Mouse (Mus musculus) retina, postnatal 1 day (tissue): Measurements from ENCODE around the gene Dgkd.
"Not testable (repeated sequence)": the region's sequence is repeated elsewhere in the genome, so short reads cannot be mapped to it uniquely, and the experiment has no call there.

Source experiments
- DNase-seq: peaks from one replicate; pipeline ENCODE4 v3.0.0-alpha.2; 2012

Gene Dgkd

GRCm38 (mm10) chr1:87852892-87853600, at the start of gene Dgkd:
Gene Dgkd, plus strand, starts transcription at chr1:87853287.
- peak; percentile 88 for DNase-seq

DNA sequence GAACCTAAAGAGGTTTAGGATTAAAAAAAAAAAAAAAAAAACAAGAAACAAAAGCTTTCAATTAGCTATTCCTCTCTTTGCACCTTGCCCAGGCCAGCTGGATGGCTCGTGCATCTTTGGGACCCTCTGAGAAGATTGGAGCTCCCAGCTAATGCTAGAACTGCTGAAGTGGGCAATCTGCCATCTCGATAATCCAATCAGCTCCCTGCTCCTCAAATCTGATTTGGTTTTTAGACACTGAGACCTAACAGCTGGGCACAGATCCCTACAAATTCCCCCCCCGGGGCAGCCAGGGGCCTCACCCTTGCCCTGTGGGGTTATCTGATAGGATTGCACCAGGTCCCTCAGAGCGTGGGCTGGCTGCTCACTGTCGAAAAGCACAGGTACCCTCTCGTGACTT, 49.5 kb upstream of the Dgkd start, which contains the start of gene Sag:
Gene Sag (plus strand): TSS at position 105 of the 400 bp plus-strand sequence.
- peak; percentile 92 for DNase-seq

DNA sequence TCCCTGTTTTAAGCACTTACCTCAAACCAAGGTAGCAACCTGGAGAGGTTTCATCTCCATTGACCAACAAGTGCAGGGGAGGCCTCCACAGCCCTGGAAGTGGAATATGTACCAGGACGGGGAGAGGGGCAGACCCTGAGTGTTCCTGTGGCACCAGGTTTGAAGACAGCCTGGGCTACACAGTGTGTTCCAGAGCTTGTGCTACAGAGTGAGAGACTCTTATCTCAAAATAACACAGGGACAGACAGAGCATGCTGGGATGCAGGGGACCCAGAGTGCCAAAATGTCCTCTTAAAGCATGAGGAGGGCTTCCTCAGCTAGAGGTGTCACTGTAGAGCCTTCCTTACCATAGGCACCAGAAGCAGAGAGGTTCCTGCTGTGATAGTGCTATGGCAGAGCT, 45.3 kb upstream of the Dgkd start:
- no peak for DNase-seq

- DNase-seq = no peak
Observed at GRCm38 (mm10) chr1:87811391-87811790, 41.7 kb upstream of the Dgkd start.

- DNase-seq = no peak
Observed at GRCm38 (mm10) chr1:87812061-87812460, 41.0 kb upstream of the Dgkd start.

GRCm38 (mm10) chr1:87813155-87813554, 39.9 kb upstream of the Dgkd start:
- no peak for DNase-seq

GRCm38 (mm10) chr1:87813681-87814080, 39.4 kb upstream of the Dgkd start:
- DNase-seq = no peak

DNA sequence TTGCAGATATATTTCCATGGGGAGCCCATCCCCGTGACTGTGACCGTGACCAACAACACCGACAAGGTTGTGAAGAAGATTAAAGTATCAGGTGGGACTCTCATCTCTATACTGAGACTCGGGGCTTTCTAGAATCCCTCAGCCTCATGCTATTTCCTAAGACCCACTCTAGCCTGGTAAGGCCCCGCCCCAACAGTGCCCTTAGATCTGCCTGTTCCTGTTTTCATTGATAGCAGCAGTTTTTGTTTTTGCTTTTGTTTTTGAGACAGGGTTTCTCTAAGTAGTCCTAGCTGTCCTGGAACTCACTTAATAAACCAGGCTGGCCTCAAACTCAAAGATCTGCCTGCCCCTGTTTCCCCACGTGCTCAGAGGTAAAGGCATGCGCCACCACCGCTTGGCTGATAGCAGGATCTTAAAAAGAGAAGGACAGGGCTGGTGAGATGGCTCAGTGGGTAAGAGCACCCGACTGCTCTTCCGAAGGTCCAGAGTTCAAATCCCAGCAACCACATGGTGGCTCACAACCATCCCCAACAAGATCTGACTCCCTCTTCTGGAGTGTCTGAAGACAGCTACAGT, 28.6 kb upstream of the Dgkd start:
- no peak for DNase-seq

GRCm38 (mm10) chr1:87825281-87825680, 27.8 kb upstream of the Dgkd start:
- DNase-seq = no peak

GRCm38 (mm10) chr1:87825991-87826390, 27.1 kb upstream of the Dgkd start:
- no peak for DNase-seq

- DNase-seq = no peak
Observed at GRCm38 (mm10) chr1:87826474-87826873, 26.6 kb upstream of the Dgkd start.

- not testable (repeated sequence) for DNase-seq
Observed at GRCm38 (mm10) chr1:87827476-87827875, 25.6 kb upstream of the Dgkd start.

DNA sequence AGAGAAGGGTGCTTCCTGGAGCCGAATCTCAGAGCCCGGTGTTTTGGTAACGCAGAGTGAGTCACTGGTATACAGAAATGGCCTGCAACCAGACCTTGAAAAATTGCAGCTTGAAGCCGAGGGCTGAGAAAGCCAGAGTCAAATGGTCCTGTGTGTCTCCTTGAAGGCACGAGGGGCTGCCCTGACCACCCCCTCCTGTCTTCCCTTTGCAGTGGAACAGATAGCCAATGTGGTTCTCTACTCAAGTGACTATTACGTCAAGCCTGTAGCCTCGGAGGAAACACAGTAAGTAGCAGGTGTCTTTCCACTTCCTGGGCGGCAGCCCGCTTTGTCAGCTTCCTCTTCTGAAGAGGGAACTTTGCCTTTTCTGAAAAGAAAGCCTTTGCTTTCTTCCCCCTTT, 24.9 kb upstream of the Dgkd start:
- DNase-seq = no peak

DNA sequence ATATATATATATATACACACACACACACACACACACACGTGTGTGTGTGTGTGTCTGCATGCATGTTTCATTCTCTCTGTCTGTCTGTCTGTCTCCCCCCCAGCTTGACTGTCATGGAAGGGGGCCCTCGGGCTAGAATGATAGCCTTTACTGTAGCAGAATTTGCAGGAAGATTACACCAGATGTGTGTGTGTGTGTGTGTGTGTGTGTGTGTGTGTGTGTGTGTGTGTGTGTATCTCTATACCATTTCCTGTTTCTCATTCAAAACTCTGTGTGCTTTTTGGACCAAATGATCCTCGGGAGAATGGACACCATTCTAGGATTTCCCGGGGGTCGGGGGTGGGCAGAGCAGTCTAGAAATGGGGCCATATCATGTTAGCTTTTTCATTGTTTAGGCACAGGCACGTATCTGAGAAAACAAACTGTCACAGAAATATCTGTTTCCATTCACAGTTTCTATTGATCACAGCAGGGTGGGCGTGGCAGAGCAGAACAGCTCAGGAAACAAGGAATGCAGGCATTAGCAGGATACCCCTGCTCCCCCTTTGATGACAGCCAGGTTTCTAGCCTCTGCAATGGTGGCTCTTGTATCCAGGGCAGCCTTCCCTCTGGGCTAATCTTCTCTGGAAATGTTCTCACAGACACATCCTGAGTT, 24.0 kb upstream of the Dgkd start:
- no peak for DNase-seq

GRCm38 (mm10) chr1:87829621-87830211, 23.4 kb upstream of the Dgkd start:
- peak; percentile 27 for DNase-seq

- DNase-seq = peak; percentile 29
Observed at GRCm38 (mm10) chr1:87836453-87836852, 16.6 kb upstream of the Dgkd start.

GRCm38 (mm10) chr1:87837018-87837417, 16.1 kb upstream of the Dgkd start:
- no peak for DNase-seq

GRCm38 (mm10) chr1:87840411-87841208, 12.5 kb upstream of the Dgkd start:
- DNase-seq = no peak

DNA sequence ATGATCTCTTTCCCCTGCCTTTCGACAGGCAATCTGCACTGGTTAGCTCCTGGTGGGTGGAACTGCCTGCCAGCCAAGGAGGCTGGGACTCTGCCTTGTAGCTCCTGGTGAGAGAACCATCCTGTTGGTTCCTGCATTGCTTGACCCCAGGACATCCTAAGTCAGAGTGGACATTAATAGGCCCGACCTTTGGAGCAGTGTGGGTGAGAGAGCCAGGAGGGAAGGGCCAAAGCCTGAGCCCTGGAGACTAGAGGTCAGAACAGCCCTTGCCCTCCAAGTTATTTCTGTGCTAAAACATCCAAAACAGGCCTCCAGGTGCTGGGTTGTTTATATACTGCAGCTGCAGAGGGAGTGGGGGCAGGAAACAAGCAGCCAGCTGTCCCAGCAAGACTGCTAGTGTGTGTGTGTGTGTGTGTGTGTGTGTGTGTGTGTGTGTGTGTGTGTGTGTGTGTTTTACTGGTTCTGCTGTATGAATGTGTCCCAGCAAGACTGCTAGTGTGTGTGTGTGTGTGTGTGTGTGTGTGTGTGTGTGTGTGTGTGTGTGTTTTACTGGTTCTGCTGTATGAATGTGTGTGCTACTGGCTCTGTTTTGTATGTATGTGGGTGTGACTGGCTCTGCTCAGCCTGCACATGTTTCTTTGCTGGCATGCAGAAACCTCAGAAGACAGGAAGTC, 6.1 kb upstream of the Dgkd start:
- no peak for DNase-seq

DNA sequence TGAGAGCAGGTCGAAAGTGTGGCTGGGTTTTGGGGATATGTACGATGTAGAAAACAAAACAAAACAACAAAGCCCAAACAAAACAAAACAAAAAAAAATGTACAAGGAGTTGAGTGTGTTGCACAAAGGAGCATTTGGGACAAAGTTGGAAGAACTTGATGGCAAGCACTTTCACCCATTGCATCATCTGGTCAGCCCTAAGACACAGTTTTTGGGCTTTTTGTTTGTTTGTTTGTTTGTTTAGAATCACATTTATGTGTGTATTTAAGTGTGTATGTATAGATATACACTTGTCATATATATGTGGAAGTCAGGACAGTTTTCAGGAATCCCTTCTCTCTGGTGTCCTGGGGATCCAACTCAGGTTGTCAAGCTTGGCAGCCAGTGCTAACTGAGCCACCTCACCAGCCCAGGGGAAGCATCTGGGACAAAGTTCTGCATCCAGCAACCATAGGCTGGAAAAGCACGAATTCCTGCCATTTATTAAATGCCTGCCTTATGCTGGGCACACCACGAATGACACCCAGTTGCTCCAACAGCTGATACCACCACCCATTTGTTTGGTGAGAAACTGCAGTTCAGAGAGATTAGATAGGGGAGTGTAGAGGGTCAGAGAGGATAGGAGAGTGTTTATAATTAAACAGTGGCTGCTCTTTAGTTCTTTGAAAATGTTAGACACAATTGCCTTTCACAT, 5.5 kb upstream of the Dgkd start:
- DNase-seq = no peak

GRCm38 (mm10) chr1:87848237-87848996, 4.7 kb upstream of the Dgkd start:
- no peak for DNase-seq
